Mouse (Mus musculus) ES-E14 (cell line): ENCODE data around the gene Tmem135. TPM values are rescaled to one million over a fixed set of nuclear protein-coding genes. Genes with fewer than 3 reads are reported as not detected.

ENCODE experiments used
- DNase-seq: peaks from one replicate; pipeline ENCODE4 v3.0.0-alpha.2; 2013; ENCODE audit warnings: low read depth, low spot score
- H3K27ac ChIP-seq: 2 replicates; pipeline ENCODE4 v1.5.1; 2012; ENCODE audit warnings: low read depth, mild to moderate bottlenecking, low read length, moderate library complexity, mixed read lengths; ENCODE audit not compliant: poor library complexity, insufficient read depth, severe bottlenecking
- H3K36me3 ChIP-seq: 2 replicates; pipeline ENCODE4 v1.6.1; 2012; ENCODE audit warnings: mild to moderate bottlenecking, low read length, moderate library complexity, mixed read lengths; ENCODE audit not compliant: control insufficient read depth, poor library complexity, insufficient read depth, severe bottlenecking
- H3K4me1 ChIP-seq, 2 experiments: fragments of 150-350 bp in 1 of 2; sonication (generic) in 1 of 2; 2 replicates each; pipeline ENCODE4 v1.6.1; 2012; ENCODE audit warnings: low read length in 2 of 2, mild to moderate bottlenecking in 1 of 2, mixed read lengths in 1 of 2; ENCODE audit not compliant: control insufficient read depth in 2 of 2, insufficient read depth in 2 of 2, poor library complexity in 1 of 2
- H3K4me3 ChIP-seq, 2 experiments: fragments of 150-350 bp in 1 of 2; sonication (generic) in 1 of 2; 2 replicates each; pipeline ENCODE4 v1.5.1; 2012; ENCODE audit warnings: low read length in 2 of 2, low read depth in 1 of 2, mild to moderate bottlenecking in 1 of 2, mixed read lengths in 1 of 2; ENCODE audit not compliant: insufficient read depth in 1 of 2, poor library complexity in 1 of 2, severe bottlenecking in 1 of 2
- H3K9ac ChIP-seq: 2 replicates; pipeline ENCODE4 v1.6.1; 2012; ENCODE audit warnings: low read depth, mild to moderate bottlenecking, low read length, mixed read lengths; ENCODE audit not compliant: poor library complexity, insufficient read depth, severe bottlenecking
- H3K9me3 ChIP-seq: fragments of 150-350 bp; sonication (generic); 2 replicates; pipeline ENCODE4 v1.6.1; 2012; ENCODE audit warnings: low read depth, mild to moderate bottlenecking, low read length; ENCODE audit not compliant: control insufficient read depth, insufficient read depth
- CHD2 ChIP-seq: IDR thresholded peaks from 2 replicates; pipeline ENCODE4 v1.6.1; 2014; ENCODE audit warnings: mild to moderate bottlenecking, low read depth, low read length, inconsistent platforms
- HCFC1 ChIP-seq: IDR thresholded peaks from 2 replicates; pipeline ENCODE4 v1.6.1; 2012; ENCODE audit warnings: low read length, inconsistent platforms, borderline replicate concordance; ENCODE audit not compliant: insufficient read depth
- MAFK ChIP-seq: IDR thresholded peaks from 2 replicates; pipeline ENCODE4 v1.6.1; 2014; ENCODE audit warnings: mild to moderate bottlenecking, low read depth, low read length, inconsistent platforms; ENCODE audit not compliant: insufficient read depth
- ZC3H11A ChIP-seq: IDR thresholded peaks from 2 replicates; pipeline ENCODE4 v1.6.1; 2012; ENCODE audit warnings: low read depth, mild to moderate bottlenecking, inconsistent platforms, low read length, borderline replicate concordance
- ZNF384 ChIP-seq: IDR thresholded peaks from 2 replicates; pipeline ENCODE4 v1.6.1; 2012; ENCODE audit warnings: low read depth, low read length, inconsistent platforms
- in situ Hi-C, 2 experiments: fragments of 600-800 bp; cut with MboI; formaldehyde crosslinking; loops; one replicate each; pipeline ENCODE4 v1.15.1; 2025; ENCODE audit warnings: low sequenced_read_pairs in 2 of 2, inconsistent platforms in 1 of 2; ENCODE audit not compliant: unreplicated experiment in 2 of 2
- total RNA-seq: library from RNA; depleted of rRNA; stranded (reverse); fragments of 300-350 nt; gene quantifications from 2 replicates; pipeline ENCODE4 v1.2.3, GENCODE M21; 2012

The Tmem135 gene
- total RNA-seq, 1 experiment: 19.0 TPM

DNA sequence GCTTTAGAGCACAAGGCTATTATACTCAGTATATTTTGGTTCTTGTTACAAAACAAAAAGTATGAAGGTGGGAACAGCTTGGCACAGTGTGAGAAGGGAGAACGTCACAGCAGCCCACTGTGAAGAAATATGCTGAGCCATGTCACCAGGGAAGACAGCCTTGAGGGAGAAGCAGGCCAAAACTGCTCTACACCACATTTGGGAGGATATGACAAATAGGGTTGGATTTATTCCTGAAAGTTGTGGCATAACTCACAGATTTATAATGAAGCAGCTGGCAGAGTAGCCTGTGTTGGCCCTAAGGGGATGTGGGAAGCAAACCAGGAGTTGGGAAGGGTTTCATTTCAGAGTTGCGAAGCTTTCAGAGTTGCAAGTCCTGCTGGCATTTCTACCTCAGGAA, 225.4 kb downstream of the Tmem135 start:
- H3K9ac ChIP-seq: no peak overlapping the region
- peaks cover 2 to 3% of the 10 kb centered on the region in 2 experiments; a peak in 1 of 4 replicates for H3K4me1 ChIP-seq
- no peaks in the 10 kb centered on the region for H3K9me3 ChIP-seq
- H3K27ac ChIP-seq: no peak overlapping the region
- H3K4me3 ChIP-seq: no peak overlapping the region
- in situ Hi-C loops: no loop called here
- no peaks in the 10 kb centered on the region for H3K36me3 ChIP-seq
- no peak for DNase-seq
- TF ChIP-seq ZNF384: no peak
- no peak for TF ChIP-seq ZC3H11A
- TF ChIP-seq HCFC1: no peak
- no peak for TF ChIP-seq CHD2

DNA sequence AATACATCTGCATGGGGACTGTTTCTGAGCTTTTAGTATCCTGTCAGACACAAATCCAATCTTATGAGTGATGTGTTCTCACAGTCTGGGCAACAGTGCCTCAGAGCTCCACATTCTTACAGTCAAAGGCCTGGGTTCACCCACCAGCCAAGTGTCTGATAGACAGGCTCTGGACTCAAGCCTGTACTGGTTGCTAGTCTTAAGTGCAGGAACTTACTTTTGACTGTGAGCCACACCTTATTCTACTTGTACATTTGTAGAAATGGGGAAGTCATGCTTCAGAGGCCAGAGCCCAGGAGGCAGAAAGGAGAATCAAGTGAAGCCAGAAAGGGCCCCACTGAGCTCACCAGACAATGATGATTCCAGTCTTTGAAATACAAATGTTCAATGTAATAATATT, 226.1 kb downstream of the Tmem135 start:
- Histone ChIP-seq H3K27ac (no peak overlapping the region), H3K9ac (no peak overlapping the region), H3K9me3 (no peaks in the 10 kb centered on the region), H3K4me3 (no peak overlapping the region), H3K4me1 (peaks cover 2 to 3% of the 10 kb centered on the region in 2 experiments; a peak in 1 of 4 replicates), H3K36me3 (no peaks in the 10 kb centered on the region)
- DNase-seq: no peak
- in situ Hi-C loops: no loop called here
- TF ChIP-seq CHD2 (no peak), MAFK (no peak), ZC3H11A (no peak), ZNF384 (no peak), HCFC1 (no peak)

DNA sequence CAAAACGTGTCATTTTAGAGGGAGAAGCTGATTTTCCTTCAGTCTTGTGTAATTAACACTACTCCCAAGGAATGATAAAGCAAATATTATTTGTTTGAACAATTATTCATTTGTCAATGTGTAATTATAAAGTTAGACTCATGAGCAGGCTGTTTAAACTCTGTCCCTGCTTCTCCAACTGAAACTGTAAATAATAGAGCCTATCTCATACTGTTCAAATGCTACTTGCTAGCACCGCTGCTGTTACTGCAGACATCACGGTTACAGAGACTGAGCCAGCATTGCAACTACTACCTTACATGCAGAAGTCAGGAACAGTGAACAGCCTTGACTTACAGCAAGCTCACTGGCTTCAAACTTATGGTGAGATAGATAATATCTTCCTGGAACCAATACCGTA, 229.6 kb downstream of the Tmem135 start:
- H3K4me3 ChIP-seq: no peak overlapping the region
- DNase-seq: no peak
- in situ Hi-C loops: loop anchor here in 1 of 2 experiments (25.0 kb wide), 1 partner anchor 238 kb away; the partner anchor contains the start of genes Fzd4 and Tmem135
- no peak overlapping the region for H3K9ac ChIP-seq
- no peaks in the 10 kb centered on the region for H3K36me3 ChIP-seq
- H3K27ac ChIP-seq: no peak overlapping the region
- no peaks in the 10 kb centered on the region for H3K4me1 ChIP-seq
- H3K9me3 ChIP-seq: no peaks in the 10 kb centered on the region
- no peak for TF ChIP-seq HCFC1
- no peak for TF ChIP-seq ZNF384
- no peak for TF ChIP-seq ZC3H11A
- TF ChIP-seq CHD2: no peak
- no peak for TF ChIP-seq MAFK

DNA sequence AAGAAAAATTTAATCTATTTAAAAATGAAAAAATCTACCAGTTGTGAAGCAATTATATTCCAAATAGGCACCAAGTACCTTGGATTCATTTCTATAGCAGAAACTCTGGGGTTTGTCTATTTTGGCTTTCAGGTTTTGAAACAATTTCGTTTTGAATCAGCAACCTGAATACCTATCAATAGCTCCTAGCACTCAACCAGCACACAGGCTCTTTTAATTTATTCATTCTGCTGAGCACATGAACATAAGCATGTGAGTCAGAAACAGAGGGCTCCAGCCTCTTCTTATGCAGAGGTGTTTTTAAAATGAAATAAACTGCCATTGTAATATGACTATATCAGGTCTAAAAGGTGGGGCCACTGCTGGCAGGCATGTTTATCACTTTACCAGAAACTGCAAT, 231.0 kb downstream of the Tmem135 start:
- Histone ChIP-seq H3K9ac (no peak overlapping the region), H3K4me1 (no peaks in the 10 kb centered on the region), H3K9me3 (no peaks in the 10 kb centered on the region), H3K4me3 (no peak overlapping the region), H3K27ac (no peak overlapping the region), H3K36me3 (no peaks in the 10 kb centered on the region)
- TF ChIP-seq ZNF384: no peak
- TF ChIP-seq HCFC1: no peak
- in situ Hi-C loops: loop anchor here in 1 of 2 experiments (25.0 kb wide), 1 partner anchor 239 kb away; the partner anchor contains the start of genes Fzd4 and Tmem135
- DNase-seq: no peak

DNA sequence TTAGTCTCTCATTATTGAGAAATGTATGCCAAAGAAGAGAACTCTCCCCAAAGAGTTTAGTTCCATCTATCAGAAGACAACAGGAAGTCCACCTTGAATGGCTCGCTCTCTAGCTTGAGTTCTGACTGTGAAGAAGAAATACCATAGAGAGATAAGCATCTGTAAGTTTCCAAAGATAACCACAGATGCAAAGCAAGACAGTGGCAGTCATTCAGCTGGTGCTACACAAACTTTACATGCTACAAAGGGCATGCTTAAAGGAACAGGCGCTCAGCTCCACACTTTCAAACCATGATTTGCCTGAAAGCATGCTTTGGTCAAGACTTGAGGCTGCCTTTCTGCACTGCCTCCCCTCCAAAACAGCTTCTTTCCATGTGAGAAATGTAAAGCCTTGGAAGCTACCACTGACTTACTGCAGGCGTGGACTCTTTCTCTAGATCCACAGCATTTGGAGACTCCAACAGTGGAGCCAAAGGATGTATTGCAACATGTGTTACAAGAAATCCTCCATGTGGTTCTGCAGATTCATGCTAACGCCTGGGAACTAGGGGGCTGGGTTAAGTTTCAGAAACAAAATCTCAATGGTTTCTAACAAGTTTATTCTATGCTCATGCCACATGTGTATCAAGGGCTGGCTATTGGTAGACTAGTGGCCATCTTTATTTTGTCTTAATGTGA, 232.1 kb downstream of the Tmem135 start:
- DNase-seq: no peak
- no peaks in the 10 kb centered on the region for H3K4me1 ChIP-seq
- no peak overlapping the region for H3K9ac ChIP-seq
- H3K4me3 ChIP-seq: no peak overlapping the region
- H3K27ac ChIP-seq: no peak overlapping the region
- in situ Hi-C loops: loop anchor here in 1 of 2 experiments (25.0 kb wide), 1 partner anchor 240 kb away; the partner anchor contains the start of genes Fzd4 and Tmem135
- H3K36me3 ChIP-seq: no peaks in the 10 kb centered on the region
- no peaks in the 10 kb centered on the region for H3K9me3 ChIP-seq
- no peak for TF ChIP-seq ZC3H11A
- no peak for TF ChIP-seq ZNF384
- no peak for TF ChIP-seq CHD2
- no peak for TF ChIP-seq HCFC1
- no peak for TF ChIP-seq MAFK
